Mouse (Mus musculus) heart, postnatal 14 days (tissue): ENCODE data around the gene Atg7. TPM values are rescaled to one million over a fixed set of nuclear protein-coding genes. Genes with fewer than 3 reads are reported as not detected.
"Not testable (repeated sequence)": the region's sequence is repeated elsewhere in the genome, so short reads cannot be mapped to it uniquely, and the experiment has no call there.

Experiments used
- DNase-seq, 2 experiments: peaks; one replicate each; pipeline ENCODE4 v3.0.0; 2021 to 2022
- intact Hi-C: fragments of 180-260 bp; cut with DNase I; formaldehyde crosslinking; loops from one replicate; pipeline ENCODE4 v1.15.1; 2025
- total RNA-seq, 2 experiments: library from RNA; stranded (reverse); gene quantifications; 2 replicates each; pipeline ENCODE4 v1.2.3; 2021

Atg7 gene
- total RNA-seq, 2 experiments from 2014 or later: 12.5 to 16.0 TPM

DNA sequence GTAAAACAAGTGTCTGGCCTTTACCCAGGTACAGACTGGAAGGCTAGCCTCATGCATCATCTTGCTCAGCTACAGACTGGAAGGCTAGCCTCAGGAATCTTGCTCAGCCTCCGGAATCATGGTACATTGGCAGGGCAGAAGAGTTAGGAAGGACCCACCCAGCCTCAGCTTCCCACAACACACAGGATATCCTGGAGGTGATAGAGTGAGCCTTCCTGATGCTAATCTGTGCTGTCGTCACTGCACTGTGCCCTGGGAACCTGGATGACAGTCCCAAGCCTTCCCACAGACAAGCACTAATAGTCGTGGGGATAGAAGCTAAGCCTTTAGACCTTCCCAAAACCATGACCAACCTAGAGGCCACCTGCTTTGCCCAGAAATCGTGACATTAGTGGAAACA, 223.7 kb downstream of the Atg7 start:
- intact Hi-C loops: no loop called here
- no peak for DNase-seq

DNA sequence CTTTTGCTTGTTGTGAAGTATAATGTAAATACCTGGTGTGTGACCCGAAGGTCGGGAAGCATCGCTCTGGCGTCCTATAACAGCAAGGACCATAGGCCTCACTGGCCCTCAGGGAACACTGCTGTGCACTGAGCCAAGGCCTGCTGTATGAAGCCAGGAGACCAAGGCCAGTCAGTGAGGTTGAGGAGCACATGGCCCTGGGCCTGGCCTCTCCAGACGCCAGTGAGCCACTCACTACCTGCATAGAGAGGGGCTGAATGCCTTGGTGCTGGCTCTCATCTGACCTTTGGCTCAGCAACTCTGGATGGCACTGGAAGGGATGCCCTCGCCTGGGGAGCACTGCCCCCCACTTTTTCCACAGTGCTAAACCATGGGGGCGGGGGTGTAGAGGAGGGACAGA, 225.8 kb downstream of the Atg7 start:
- DNase-seq: no peak
- intact Hi-C loops: no loop called here

DNA sequence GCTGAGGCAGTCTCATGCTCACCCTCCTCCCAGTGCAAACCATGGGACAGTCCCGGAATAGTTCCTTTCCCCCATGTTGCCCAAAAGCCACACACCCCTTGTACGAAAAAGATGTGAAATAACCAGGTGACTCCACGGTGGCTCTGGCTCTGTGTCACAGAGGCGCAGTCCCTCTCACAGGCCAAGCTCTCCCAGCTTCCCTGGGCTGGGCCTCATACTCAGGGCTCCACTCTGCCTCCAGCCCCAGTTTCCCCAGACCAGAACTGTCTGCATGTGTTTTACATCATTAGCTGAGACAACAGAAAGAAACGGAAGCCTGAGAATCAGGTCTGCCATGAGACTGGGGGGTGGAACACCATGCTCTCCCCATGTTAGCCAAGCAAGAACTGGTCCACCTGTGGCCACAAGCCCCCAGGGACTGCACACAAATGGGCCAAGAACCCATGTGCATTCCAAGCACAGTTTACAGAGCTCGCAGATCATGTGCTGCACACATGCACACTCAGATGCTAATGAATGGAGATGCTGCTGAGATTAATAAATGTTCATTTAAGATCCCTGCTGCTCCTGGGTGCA, 226.7 kb downstream of the Atg7 start:
- intact Hi-C loops: no loop called here
- no peak for DNase-seq

DNA sequence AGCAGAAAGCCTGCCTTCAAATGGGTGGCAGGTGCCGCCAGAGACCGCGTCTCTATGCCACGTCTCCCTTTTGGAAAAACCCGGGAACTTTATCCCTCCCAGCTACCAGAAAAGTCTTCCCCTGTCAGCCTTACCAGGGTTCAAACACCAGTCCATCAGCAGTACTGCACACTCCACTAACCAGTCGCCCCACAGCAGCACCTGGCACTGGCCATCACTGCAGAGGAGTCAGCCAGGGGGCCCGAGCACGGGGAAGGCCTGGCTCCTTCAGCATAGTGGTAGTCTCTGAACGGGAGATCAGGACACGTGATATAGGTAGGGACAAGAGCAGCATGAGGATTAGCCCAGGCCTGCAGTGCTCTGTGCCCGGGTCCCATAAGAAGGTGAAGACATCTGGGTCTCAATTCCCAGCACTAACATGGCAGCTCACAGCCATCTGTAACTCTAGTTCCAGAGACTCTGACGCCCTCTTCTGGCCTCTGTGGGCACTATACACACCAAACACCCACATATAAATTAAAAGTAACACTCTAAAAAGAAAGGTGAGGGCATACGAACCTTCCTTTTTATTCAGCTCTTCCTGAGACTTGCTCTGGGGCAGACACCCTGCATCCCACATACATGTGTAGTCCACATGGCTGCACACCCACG, 228.2 kb downstream of the Atg7 start:
- DNase-seq: no peak
- intact Hi-C loops: no loop called here

DNA sequence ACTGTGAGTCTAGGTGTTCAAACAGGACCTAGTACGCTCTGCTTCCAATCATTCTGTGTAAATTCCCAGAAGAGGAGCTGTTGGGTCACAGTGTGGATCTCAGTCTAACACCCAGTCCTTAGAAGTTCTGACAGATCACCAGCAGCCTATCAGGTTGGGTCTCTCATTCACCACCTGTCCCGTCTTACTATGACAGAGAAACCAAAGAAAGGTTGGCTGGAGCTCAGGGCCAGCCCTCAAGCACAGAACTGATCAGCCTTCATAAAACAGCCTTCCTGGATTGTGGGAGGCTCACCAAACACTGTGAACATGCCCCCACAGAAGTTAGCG, 230.9 kb downstream of the Atg7 start:
- no peak for DNase-seq
- intact Hi-C loops: loop anchor here (2.0 kb wide), 1 partner anchor 47 kb away; no protein-coding TSS in a partner anchor

DNA sequence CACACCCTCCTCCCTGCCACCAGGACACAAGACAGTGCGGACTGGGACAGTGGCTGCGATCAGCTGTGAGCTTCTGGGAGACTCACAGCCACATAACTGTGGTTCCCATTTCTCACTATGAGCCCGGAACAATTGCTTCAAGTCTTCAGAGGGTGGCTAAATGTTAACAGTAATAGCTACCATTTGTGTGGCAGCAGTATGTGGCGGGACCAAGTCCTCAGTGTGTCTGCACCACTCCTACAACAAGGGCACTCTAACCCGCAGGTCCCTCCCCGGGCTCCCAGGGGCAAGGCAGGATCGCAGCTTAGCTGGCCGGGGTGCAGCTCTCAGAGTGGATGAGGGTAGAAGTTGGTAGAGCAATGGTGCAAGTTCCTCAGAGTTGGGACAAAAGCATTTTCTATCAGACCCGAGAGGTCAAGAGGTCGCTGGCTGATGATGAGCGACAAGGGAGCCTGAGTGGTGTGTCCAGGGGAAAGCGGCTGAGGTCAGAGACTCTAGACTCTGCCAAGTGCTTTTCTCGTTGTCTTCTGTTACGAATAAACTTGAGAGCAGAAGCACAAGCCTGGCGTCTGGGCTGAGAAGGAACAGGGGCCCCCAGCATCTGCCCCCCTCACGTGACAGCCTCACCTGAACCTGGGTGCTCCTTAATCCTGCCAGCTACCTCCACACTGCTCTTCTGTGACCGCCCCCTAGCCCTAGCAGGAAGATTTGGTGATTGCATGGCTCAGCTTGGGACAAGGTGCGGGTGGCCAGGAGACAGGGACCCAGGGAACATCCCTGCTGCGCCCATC, 231.4 kb downstream of the Atg7 start:
- intact Hi-C loops: loop anchor here (2.0 kb wide), 1 partner anchor 46 kb away; no protein-coding TSS in a partner anchor
- DNase-seq: no peak

DNA sequence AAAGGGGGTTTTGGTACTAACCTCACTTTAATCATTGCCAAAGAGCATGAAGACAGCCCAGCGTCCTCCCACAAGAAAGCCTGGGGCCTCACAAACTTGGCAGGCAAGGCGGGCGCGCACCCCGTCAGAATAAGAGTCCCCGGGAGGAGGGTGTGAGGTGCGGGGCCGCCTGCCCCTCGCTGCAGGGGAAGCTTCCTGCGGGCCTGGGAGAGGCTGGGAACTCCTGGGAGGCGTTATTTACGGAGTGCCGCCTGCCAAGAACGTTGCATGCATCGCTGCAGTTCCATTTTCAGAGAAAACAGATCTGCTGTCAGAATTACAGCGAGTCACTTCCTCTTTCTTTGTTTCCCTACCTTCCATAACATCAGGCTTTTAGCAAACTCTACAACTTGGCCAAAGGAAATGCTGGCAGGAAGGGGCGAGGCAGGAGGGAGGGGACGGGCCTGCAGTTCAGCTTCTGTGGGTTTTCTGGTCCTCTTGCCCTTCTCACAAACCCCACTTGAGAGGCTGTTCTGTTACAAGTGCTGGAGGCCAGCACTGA, 232.2 kb downstream of the Atg7 start:
- intact Hi-C loops: loop anchor here (2.0 to 5.0 kb wide), 2 partner anchors 46 to 153 kb away; no protein-coding TSS in a partner anchor
- peak; percentile 95 to 97 for DNase-seq

DNA sequence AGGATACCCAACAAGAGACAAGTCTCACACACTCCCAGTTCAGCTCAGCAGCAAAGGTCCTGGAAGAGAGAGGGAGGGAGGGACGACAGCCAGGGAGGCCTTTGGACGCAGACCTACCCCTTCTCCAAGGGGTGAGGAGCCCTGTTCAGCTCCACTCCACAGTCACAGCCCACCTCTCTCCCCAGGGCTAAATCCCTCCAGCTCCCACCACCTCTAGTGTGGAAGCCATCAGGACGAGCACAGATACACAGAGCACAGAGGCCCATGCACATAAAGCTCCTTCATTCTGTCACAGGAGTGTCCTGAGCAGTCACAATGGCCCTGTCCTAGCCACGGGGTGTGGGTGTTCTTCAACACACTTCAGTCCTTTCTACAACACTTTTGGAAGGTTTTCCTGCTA, 233.1 kb downstream of the Atg7 start:
- DNase-seq: no peak
- intact Hi-C loops: loop anchor here (5.0 kb wide), 1 partner anchor 154 kb away; no protein-coding TSS in a partner anchor

DNA sequence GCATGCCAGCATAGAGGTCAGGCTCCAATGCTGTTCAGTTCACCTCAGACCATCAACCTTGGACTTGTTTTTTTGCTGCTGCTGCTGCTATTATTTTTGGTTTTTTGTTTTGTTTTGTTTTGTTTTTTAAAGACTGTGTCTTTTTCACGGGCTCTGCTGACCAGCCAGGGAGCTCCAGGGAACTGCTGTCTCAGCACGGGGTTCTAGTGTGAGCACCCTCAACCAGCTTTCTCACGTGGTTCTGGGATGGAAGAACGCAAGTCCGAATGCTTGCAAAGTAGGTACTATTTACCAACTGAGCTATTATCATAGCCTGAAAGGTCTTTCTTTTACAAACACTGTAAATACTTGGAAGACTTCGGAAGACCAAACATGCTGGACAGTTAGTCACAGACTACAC, 233.6 kb downstream of the Atg7 start:
- intact Hi-C loops: loop anchor here (5.0 kb wide), 1 partner anchor 154 kb away; no protein-coding TSS in a partner anchor
- DNase-seq: no peak

DNA sequence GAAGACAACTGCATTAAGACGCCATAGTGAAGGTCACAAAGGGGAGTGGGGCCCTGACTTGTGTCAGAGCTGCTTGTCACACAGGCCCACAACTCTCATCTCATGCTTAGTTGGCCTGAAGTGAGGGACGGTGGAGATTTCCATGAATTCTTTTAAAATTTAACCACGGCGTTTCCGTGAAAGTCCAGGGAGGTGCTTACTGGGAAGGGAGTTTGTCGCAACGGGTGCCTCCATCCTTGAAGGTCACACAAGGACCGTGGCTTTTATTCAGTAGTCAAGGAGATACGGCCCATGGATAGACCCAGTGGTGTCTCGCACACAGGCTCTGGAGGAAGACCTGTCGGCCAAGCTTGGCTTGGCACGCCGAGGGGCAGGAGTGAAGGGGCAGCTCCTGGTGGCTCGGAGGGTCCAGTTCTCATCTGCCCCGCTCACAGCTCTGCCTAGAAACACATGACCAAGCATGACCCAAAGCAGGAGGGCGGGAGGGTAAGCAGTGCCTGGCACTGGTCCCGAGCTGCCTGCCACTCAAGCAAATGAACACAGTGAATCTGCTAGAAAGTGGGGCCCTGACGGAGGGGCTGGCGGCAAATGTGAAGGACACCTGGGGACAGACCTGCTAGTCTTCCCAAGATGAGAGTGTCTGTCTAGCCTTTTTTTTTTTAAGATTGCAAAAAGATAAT, 236.1 kb downstream of the Atg7 start:
- peak in 1 of 2 experiments; percentile 63 for DNase-seq
- intact Hi-C loops: loop anchor here (5.0 kb wide), 1 partner anchor 157 kb away; no protein-coding TSS in a partner anchor

DNA sequence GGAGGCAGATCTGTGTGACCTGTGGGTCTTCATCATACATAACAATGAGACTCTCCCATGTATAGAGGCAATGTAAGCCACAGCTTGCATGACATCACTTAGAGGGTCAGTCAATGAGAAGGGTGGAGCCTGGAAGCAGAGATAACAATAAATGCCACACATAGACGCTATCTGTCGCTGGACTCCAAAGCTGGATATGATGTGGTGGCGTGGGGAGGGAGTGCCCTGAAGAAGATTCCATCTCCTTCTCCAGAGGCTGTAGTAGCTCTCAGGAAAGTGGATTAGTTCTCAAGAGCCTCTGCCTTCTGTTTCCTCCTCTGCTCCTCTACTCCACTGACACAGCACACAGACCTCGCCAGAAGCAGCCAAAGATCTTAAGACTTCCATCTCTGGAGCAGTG, 237.9 kb downstream of the Atg7 start:
- DNase-seq: no peak
- intact Hi-C loops: no loop called here

DNA sequence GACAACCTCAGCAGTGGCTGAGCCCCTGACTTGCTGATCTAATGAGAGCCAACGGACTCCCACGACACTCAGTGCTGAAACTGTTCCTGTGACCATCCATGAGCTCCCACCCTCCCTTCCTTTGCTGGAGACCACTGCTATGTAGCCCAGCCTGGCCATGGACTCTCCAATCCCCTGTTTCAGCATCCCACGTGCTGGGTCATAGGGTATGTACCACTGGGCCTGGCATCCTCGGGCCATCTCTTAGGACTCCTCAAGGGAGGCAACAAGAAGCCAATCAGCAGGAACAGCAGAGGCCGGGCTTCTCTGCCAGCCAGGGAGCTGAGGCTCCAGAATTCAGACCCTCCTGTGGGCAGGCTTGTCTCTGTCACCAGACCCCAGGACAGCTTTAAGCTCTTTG, 239.3 kb downstream of the Atg7 start:
- intact Hi-C loops: no loop called here
- DNase-seq: no peak

DNA sequence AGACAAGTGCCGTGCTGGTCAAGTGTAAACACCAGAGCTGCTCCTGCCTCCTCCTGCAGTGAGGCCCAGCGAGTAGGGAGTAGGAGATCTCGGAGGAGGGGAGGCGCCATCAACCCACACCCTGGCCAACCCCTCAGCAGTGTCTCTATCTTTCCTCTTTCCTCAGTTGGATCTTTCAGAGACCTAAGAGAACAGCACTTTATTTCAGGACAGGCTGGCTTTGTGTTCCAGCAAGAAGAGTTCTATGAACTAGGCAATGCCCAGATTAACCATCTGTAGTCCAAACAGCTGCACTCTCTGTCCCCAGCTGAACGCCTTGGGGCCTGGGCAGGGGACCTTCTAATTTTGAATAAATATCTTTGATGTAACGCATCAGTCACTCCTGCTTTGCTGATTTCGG, 239.8 kb downstream of the Atg7 start:
- intact Hi-C loops: no loop called here

DNA sequence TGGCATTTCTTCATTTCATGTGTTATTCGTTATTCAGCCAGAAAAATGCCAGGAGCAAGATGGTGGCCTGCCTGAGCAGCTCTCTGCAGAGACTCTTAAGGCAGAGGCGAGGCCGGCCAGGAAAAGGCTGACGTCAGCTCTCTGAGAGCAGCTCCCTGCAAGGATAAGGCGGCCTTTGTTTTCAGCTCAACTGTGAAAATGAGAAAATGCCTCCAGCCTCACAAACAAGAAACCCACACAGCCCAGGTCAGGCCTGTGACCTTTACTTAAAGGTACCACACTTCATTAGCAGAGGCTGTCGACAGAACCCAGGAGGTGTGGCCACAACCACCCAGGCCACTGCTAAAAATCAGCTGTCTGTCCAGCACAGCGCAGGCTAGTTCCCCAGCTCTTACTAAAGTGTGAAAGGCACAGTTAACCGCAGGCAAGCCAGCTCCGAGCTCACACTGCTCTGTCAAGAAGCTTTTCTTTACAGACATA, 240.4 kb downstream of the Atg7 start:
- peak; percentile 74 to 75 for DNase-seq
- intact Hi-C loops: no loop called here

More for the DNA sequence above, 239.8 kb downstream of the Atg7 start:
- DNase-seq: no peak

DNA sequence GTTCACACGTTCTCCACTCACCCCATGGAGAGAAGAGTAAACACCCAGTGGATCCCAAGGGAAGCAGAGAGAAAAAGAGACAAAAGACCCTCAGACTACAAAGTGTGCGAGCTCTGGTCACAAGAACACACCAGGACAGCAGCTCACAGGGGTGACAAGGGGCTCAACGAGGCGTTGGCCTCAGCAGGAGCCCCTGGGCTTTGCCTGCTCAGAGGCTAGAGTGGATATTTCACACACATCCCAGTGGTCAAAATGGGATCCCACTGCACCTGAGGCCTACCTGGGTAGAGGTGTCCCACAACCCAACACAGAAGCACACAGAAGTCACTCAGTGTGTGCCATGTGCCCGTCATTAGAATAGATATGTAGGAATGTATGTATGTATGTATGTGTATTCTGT, 242.2 kb downstream of the Atg7 start:
- no peak for DNase-seq
- intact Hi-C loops: no loop called here

DNA sequence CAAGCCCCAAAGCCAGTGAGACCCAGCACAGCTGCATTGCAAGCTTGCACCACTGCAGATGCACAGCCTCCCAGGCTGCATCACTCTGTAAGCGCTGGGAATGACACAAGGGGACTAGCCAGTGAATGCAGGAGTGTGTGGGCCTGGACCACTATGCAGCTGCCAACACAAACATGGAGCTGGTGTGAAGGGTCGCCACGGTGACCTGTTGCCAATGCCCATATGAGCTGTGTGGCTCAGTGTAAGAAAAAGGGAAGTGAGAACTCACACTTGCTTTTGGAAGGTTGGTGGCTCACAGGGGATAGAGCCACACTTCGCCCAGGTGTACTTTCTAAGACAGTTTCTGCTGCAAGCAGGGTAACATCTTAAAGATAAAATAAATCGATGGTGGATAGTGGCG, 243.1 kb downstream of the Atg7 start:
- intact Hi-C loops: no loop called here
- no peak for DNase-seq

DNA sequence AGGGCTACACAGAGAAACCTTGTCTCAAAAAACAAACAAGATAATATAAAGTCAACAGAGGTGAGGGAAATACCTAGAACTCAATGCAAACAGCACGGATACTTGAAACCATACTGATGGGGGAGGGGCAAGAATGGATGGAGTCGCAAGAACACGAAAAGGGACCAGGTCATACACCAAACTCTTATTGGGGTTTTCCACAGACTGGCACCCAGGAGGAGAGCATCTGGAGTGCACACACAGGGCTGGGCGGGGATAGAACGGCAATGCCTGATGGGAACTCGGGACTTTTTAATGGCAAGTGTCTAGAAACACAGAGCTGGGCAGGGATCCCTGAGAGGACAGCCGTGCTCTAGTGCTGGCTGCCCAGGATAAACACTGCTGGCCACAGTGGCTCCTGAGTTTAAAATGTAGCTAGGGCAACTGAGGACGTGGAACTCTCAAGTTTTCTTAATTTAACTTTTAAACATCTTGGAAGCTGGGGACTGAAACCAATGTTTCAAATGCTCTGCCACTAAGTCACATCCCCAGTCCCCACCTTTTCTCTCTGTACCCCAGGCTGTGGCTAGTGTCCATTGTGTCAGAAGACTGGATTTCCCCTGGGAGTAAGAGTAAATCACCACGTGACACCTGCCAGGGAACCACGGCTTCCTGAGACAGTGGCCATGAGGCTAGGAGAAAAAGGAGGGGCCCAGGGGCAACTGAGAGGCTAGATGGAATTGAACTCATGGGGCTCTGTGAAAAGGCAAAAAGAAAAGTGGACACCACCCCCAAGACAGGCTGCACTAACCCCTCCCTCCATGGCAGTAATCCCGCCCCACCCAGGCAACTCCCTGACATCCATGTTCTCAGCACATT, 243.8 kb downstream of the Atg7 start:
- no peak for DNase-seq
- intact Hi-C loops: no loop called here

DNA sequence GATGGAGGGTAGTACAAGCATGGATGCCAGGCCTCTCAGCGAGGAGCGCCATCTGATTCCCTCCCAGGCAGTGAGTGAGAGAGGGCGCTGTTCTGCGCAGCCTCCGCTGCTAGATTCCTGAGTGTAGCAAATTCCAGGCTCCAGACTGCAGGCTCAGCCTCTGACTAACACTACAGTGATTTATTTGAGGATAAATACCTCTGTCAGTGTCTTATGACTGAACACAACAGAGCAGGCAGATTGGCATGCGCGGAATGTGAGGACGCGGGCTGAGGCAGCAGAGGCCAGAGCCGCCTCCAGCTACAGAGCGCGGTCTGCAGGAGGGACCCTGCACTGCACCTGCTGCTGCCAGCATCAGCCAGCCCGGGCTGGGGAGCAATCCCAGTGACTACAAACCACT, 246.0 kb downstream of the Atg7 start:
- peak; percentile 66 to 81 for DNase-seq
- intact Hi-C loops: no loop called here

DNA sequence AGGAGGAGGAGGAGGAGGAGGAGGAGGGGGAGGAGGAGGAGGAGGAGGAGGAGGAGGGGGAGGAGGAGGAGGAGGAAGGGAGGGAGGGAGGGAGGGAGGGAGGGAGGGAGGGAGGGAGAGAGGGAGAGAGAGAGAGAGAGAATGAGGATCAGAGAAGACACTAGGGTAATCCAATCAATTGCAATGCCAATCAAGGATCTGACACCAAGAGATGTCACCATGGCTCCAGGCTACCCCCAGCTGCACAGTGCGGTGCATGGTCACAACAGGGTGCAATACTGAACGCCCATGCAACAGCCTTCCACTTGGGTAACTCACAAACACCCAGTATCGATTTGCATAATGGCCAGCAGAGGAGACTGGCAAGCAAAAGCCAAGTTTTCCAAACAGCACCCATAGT, 247.1 kb downstream of the Atg7 start:
- intact Hi-C loops: loop anchor here (2.0 kb wide), 1 partner anchor 31 kb away; no protein-coding TSS in a partner anchor
- DNase-seq: not testable (repeated sequence)
